Mouse (Mus musculus) embryonic facial prominence, embryonic 10.5 days (tissue): ENCODE data around the gene Slc25a51. TPM values are rescaled to one million over a fixed set of nuclear protein-coding genes. Genes with fewer than 3 reads are reported as not detected.
"Not testable (repeated sequence)": the region's sequence is repeated elsewhere in the genome, so short reads cannot be mapped to it uniquely, and the experiment has no call there.

Experiments used
- DNase-seq: peaks from one replicate; pipeline ENCODE4 v3.0.0-alpha.2; 2017; ENCODE audit warnings: low spot score
- H3K27ac ChIP-seq: fragments of 300-500 bp; sonication (generic); replicated peaks from 2 replicates; pipeline ENCODE4 v1.5.1; 2016; ENCODE audit warnings: mild to moderate bottlenecking
- H3K27me3 ChIP-seq: fragments of 300-500 bp; sonication (generic); replicated peaks from 2 replicates; pipeline ENCODE4 v1.6.1; 2016; ENCODE audit warnings: low read depth, mild to moderate bottlenecking; ENCODE audit not compliant: poor library complexity, severe bottlenecking
- H3K36me3 ChIP-seq: fragments of 300-500 bp; sonication (generic); replicated peaks from 2 replicates; pipeline ENCODE4 v1.6.1; 2016; ENCODE audit warnings: mild to moderate bottlenecking, moderate library complexity
- H3K4me1 ChIP-seq: fragments of 300-500 bp; sonication (generic); 2 replicates; pipeline ENCODE4 v1.6.1; 2016
- H3K4me3 ChIP-seq: fragments of 300-500 bp; sonication (generic); 2 replicates; pipeline ENCODE4 v1.5.1; 2016; ENCODE audit warnings: mild to moderate bottlenecking, moderate library complexity
- H3K9me3 ChIP-seq: fragments of 300-500 bp; sonication (generic); 2 replicates; pipeline ENCODE4 v1.6.1; 2016; ENCODE audit warnings: mild to moderate bottlenecking
- WGBS: fragments of 180-500 bp; shearing (Covaris S2); methylation state at CpG from one replicate; pipeline ENCODE4 v1.1.7; 2016; 5-methylcytosine and 5-hydroxymethylcytosine counted together
- microRNA-seq: library from miRNA; unstranded; fragments of <30 nt; microRNA quantifications from one replicate; pipeline ENCODE4, GENCODE M21; 2017
- polyA plus RNA-seq: library from polyadenylated mRNA; unstranded; fragments of >200 nt; fragmentation: Nextera tagmentation; extraction: Ambion mirVana; gene quantifications from 2 replicates; pipeline ENCODE4 v1.2.1, GENCODE M21; 2016

Slc25a51 gene
- polyA plus RNA-seq, 1 experiment from 2014 or later, result 82.0 TPM

- H3K4me3 ChIP-seq, H3K9me3 ChIP-seq, H3K27ac ChIP-seq, H3K27me3 ChIP-seq, DNase-seq, H3K36me3 ChIP-seq, H3K4me1 ChIP-seq: not testable (repeated sequence)
- 91% methylated on average over 5 of the region's 5 CpGs for WGBS
Measured at GRCm38 (mm10) chr4:45387296-45387695, 21.3 kb downstream of the Slc25a51 start.

GRCm38 (mm10) chr4:45382133-45382532 lies 26.4 kb downstream of the Slc25a51 start:
- 81% methylated on average over 2 of the region's 2 CpGs for WGBS
- not testable (repeated sequence) for DNase-seq, H3K27me3 ChIP-seq, H3K4me3 ChIP-seq, H3K9me3 ChIP-seq, H3K27ac ChIP-seq, H3K4me1 ChIP-seq
- H3K36me3 ChIP-seq, result peaks cover 14% of the 10 kb centered on the region

- not testable (repeated sequence) for H3K27ac ChIP-seq, H3K4me1 ChIP-seq, H3K27me3 ChIP-seq, H3K4me3 ChIP-seq, H3K9me3 ChIP-seq, DNase-seq
- H3K36me3 ChIP-seq, result peaks cover 25% of the 10 kb centered on the region
- 89% methylated on average over 10 of the region's 10 CpGs for WGBS
Measured at GRCm38 (mm10) chr4:45380903-45381580, 27.5 kb downstream of the Slc25a51 start.

- H3K27me3 ChIP-seq, result no peaks in the 10 kb centered on the region
- no peaks in the 10 kb centered on the region for H3K4me1 ChIP-seq
- H3K4me3 ChIP-seq, result no peak overlapping the region
- WGBS, result 92% methylated on average over 4 of the region's 4 CpGs
- no peaks in the 10 kb centered on the region for H3K9me3 ChIP-seq
- no peak for DNase-seq
- H3K36me3 ChIP-seq, result peaks cover 69% of the 10 kb centered on the region
- H3K27ac ChIP-seq, result no peak overlapping the region
Measured at GRCm38 (mm10) chr4:45376573-45376972, 32.0 kb downstream of the Slc25a51 start.

- H3K36me3 ChIP-seq, result peaks cover 86% of the 10 kb centered on the region
- DNase-seq, result no peak
- no peaks in the 10 kb centered on the region for H3K27me3 ChIP-seq
- H3K4me1 ChIP-seq, result no peaks in the 10 kb centered on the region
- no peak overlapping the region for H3K27ac ChIP-seq
- no peaks in the 10 kb centered on the region for H3K9me3 ChIP-seq
- 89% methylated on average over 5 of the region's 5 CpGs for WGBS
- no peak overlapping the region for H3K4me3 ChIP-seq
Measured at GRCm38 (mm10) chr4:45374879-45375278, 33.7 kb downstream of the Slc25a51 start.

- 79% methylated on average over 3 of the region's 3 CpGs for WGBS
- Histone ChIP-seq H3K27me3 (no peaks in the 10 kb centered on the region), H3K36me3 (peaks cover 78% of the 10 kb centered on the region), H3K9me3 (no peaks in the 10 kb centered on the region), H3K27ac (no peak overlapping the region), H3K4me3 (no peak overlapping the region), H3K4me1 (no peaks in the 10 kb centered on the region)
- no peak for DNase-seq
Measured at GRCm38 (mm10) chr4:45371261-45371660, 37.3 kb downstream of the Slc25a51 start.

- no peaks in the 10 kb centered on the region for H3K9me3 ChIP-seq
- 93% methylated on average over 3 of the region's 3 CpGs for WGBS
- H3K4me3 ChIP-seq, result no peak overlapping the region
- no peak for DNase-seq
- H3K4me1 ChIP-seq, result no peaks in the 10 kb centered on the region
- H3K27me3 ChIP-seq, result no peaks in the 10 kb centered on the region
- H3K27ac ChIP-seq, result no peak overlapping the region
- peaks cover 50% of the 10 kb centered on the region for H3K36me3 ChIP-seq
Measured at GRCm38 (mm10) chr4:45356653-45357052, 51.9 kb downstream of the Slc25a51 start.

Small RNAs within 50 kb of the gene (microRNA-seq; reads per million reads assigned to microRNA genes)
- not detected for gene Gm25692

Other genes with a start within 250 kb of the Slc25a51 start
- 1.9 and 2.0 TPM in 2 replicates for gene Frmpd1, start 223.9 kb downstream of the Slc25a51 start, polyA plus RNA-seq
- 18.2 and 19.8 TPM in 2 replicates for gene Trmt10b, start 111.6 kb downstream of the Slc25a51 start, polyA plus RNA-seq
- 9.0 and 9.3 TPM in 2 replicates for gene Dcaf10, start 66.7 kb downstream of the Slc25a51 start, polyA plus RNA-seq
- 109 and 112 TPM in 2 replicates for gene Exosc3, start 66.0 kb downstream of the Slc25a51 start, polyA plus RNA-seq
- 3.9 and 4.9 TPM in 2 replicates for gene Shb, start 123.7 kb upstream of the Slc25a51 start, polyA plus RNA-seq